Mouse (Mus musculus) lung, postnatal 4 days (tissue): Measurements from ENCODE around the gene Hist1h4m.
"Not testable (repeated sequence)": the region's sequence is repeated elsewhere in the genome, so short reads cannot be mapped to it uniquely, and the experiment has no call there.

ENCODE experiments used
- DNase-seq, 2 experiments: peaks; one replicate each; pipeline ENCODE4 v3.0.0; 2021

The Hist1h4m gene

GRCm38 (mm10) chr13:21811539-21811938, at the start of gene Hist1h4m:
Gene Hist1h4m, plus strand, starts transcription at chr13:21811746.
- DNase-seq = peak; percentile 52 to 62

DNA sequence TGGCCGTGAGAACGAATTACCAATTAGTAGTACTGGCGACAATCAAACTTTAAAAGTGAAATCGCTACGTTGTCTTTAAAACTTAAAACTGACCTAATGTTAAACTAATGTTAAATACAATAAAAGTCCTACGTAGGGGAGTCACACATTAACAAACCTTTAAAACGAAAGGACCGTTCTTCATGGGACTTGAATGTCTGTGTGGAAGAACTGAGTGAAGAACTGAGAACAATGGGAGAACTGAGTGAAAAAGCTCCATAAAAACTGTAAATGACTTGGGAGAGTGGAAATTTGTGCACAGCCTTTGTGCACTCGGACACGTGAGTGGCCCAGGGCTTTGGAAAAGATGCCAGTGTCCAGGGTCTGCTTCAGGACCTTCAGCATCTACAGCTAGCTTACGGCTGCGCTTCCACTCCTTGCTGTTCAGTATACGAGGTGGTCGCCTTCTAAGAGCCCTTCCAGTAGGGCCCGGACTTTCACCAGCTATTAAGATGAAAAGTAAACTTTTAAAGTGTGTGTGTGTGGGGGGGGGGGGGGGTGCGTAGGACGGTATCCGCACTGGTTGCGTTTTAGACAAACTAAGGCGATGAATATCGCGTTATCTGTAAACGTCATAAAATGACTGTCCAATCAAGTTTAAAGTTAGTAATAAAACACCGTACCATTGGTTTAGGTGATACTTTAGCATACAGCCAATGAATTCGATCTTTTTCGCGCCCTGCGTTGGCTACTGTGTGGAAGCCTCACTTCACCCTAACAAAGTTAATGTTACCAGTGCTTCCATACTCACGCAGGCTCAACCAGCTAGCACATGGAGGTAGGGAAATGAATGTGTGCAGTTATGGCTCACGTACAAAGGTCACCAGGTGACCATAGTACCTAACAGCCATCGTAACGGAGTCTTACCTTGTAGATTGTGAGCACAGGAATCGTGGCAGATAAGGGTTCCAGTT, 32.5 kb upstream of the Hist1h4m start:
- DNase-seq = peak; percentile 62 to 75

DNA sequence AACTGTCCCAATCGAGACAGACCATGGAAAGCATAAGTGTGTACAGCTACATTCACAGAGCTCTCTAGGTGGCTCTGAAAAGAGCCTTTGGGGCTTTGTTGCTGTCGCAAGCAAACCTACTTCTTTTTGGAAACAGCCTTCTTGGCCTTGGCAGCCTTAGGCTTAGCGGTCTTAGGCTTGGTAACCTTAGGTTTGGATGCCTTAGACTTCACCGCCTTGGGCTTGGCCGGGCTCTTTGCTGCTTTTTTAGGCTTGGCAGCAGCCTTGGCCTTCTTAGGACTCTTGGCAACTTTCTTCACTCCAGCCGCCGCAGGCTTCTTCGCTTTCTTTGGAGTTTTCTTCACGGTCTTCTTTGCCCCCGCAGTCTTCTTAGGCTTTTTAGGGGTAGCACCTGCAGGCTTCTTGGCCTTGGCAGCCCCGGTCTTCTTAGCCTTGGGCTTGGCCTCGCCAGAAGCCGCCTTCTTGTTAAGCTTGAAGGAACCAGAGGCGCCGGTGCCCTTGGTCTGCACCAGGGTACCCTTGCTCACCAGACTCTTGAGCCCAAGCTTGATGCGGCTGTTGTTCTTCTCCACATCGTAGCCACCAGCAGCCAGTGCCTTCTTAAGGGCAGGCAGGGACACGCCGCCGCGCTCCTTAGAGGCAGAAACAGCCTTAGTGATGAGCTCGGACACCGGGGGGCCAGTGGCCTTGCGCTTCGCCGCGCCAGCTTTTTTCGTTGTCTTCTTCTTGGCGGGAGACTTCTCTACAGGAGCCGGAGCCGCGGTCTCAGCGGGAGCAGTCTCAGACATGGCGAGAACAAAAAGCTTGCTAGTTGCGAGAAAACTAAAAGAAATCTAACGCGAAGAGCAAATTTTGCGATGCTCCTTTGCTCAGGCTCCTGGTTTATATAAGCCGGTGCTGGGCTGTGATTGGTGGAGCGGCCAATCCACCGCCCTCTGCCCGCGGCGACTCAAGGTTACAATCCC, 31.5 kb upstream of the Hist1h4m start, which contains the start of gene Hist1h1b:
TSS of gene Hist1h1b (minus strand) at position 859 of the 965 bp plus-strand sequence.
- peak; percentile 69 to 70 for DNase-seq

DNA sequence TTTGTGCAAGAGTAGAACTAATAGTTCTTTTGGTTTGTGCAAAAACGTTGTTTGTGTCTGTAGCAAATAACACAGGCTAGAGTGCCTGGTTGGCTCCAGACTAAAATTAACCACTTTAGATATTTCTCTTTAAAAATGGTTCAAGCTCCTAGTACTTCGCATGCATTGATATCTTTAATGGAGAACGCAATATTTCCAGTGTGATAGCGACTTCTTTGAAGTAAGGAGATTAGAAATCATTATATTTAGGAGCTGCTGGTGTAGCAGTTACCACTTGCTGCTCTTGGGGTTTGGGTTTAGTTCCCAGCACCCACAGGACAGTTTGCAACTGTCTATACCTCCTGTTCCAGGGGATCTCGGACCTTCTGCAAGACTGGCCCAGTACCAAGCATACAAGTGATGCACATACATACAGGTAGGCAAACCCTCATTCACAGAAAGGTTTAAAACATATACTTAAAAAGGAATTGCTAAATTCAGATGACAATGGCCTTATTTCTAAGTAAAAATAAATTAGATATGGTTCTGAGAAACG, 30.5 kb upstream of the Hist1h4m start:
- DNase-seq = no peak

DNA sequence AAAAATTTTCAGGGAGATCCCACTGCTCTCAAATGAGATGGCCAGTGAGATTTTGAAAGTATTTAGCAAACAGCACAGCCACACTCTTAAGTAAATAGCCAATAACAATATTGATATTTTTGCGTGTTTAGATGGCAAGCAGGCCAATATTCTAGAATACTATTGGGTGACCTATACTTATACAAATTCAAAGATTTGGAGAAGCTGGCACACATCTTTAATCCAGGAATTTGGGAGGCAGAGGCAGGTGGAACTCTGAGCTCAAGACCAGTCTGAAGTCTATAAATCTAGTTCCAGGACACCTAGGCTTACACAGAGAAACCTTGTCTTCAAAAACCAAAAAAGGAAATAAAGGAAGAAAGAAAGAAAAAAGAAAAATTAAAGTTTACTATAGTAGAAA, 29.9 kb upstream of the Hist1h4m start:
- no peak for DNase-seq

DNA sequence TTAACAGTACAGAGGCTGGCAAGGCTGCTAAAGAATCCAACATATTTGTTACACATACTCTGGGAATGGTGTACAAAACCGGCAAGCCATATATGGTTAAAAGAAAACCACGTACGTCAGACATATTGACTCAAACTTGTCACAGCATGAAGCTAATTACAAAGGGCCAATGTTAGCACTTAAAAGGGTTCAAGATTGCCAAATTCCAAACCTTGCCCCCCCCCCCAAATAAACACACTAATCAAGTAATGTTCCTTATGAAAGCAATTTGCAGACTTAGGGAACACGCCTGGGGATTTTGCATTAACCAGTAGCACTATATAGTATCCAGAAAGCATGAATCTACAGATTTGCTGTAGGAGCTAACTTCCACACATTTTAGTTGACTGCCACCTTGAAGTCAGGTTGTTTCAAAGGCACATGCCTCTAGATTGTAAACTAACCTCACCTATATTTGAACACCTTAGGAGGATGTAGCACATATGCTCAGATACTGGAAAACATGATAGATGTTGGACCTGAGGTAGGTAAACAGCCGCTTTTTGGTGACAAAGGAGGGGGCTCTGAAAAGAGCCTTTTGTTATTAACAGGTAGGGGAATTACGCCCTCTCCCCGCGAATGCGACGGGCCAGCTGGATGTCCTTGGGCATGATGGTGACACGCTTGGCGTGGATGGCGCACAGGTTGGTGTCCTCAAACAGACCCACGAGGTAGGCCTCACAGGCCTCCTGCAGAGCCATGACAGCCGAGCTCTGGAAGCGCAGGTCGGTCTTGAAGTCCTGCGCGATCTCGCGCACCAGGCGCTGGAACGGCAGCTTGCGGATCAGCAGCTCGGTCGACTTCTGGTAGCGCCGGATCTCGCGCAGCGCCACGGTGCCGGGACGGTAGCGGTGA, 28.9 kb upstream of the Hist1h4m start:
- DNase-seq = peak; percentile 23 to 24

- DNase-seq = peak; percentile 54 to 62
These were observed 28.3 kb upstream of the Hist1h4m start, which contains the start of gene Hist1h3i for GRCm38 (mm10) chr13:21783255-21783617. Gene Hist1h3i, minus strand, starts transcription at chr13:21783370.

DNA sequence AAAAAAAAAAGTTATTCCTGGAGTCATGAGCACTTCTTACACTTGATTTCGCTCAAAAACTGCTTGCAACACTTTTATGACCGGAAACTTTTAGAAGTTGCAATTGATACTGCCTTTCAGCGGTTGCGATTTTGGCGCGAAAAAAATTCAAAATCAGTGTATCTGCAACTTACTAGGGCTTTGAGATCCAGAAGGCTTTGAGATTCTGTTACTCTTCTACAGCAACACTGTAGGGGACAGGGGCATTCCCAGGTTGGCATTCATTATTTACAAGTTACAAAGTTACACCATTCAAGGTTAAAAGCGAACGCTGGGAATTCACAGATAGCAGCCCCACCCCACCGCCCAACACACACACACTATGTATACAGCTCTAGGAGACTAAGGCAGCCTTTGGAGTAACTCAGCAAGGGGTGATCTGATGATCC, 27.8 kb upstream of the Hist1h4m start:
- peak in 1 of 2 experiments; percentile 20 for DNase-seq

GRCm38 (mm10) chr13:21784311-21784710, 27.2 kb upstream of the Hist1h4m start:
- DNase-seq = no peak

DNA sequence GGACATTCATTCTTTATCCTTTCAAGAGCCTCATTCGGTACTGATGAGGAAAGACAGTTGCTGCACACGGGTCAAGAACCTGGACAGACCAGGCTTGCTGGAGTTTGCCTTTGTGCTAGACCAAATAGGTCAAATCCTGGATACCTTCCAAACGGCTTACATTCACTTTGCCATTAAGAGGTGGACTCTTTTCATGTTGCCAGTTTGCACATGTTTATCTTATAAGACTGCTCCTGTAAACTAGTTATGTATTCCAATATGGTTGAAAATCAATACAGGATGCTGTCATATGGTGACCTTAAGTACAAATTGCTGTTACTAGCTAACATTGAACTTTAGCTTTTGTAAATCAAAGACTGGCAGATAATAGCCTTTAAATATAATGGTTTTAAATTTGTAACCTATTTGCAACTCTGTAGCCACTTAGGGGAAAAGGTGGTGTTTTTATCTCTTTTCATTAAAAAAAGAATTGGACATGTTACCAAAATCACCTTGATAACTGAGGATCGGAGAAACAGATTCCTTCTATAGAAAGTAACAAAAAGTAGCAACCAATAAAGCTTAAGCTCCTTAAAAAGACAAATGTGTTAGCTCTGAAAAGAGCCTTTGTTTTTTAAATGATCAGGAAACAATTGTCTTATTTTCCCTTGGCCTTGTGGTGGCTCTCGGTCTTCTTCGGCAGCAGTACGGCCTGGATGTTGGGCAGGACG, 25.2 kb upstream of the Hist1h4m start:
- DNase-seq = no peak

- peak; percentile 90 for DNase-seq
These were observed 24.5 kb upstream of the Hist1h4m start, which contains the start of the genes Hist1h2an and Hist1h2bp for GRCm38 (mm10) chr13:21786899-21787629. Gene Hist1h2an, minus strand, starts transcription at chr13:21787218. Gene Hist1h2bp, plus strand, starts transcription at chr13:21787461.

- no peak for DNase-seq
These were observed 23.6 kb upstream of the Hist1h4m start for GRCm38 (mm10) chr13:21787760-21788593.

- DNase-seq = no peak
These were observed 21.6 kb upstream of the Hist1h4m start for GRCm38 (mm10) chr13:21789925-21790324.

GRCm38 (mm10) chr13:21790601-21791283, 20.8 kb upstream of the Hist1h4m start:
- no peak for DNase-seq

- DNase-seq = no peak
These were observed 16.0 kb upstream of the Hist1h4m start for GRCm38 (mm10) chr13:21795584-21795983.

- DNase-seq = not testable (repeated sequence)
These were observed 14.4 kb upstream of the Hist1h4m start for GRCm38 (mm10) chr13:21797163-21797562.

DNA sequence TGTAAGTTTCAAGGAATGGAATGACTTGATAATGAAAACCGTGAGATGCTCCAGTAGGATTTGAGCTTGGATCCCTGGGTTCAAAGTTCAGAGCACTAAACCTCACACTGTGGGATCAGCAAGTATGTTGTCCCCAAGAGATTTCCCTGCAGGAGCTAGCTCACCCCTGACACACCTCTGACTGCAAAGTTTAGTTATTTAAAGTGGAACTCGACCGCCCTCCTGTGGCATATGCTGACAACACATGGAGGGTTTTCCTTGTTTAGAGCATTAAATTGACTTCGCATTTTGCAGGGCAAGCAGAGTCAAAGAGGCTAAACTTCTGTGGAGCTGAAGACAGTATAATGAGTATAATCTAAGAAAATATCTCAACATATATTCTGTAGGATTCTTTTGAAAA, 8.5 kb upstream of the Hist1h4m start:
- DNase-seq = not testable (repeated sequence)

- DNase-seq = not testable (repeated sequence)
These were observed 1.5 kb upstream of the Hist1h4m start, which contains the start of the genes Hist1h2bq and Hist1h2ao for GRCm38 (mm10) chr13:21810073-21810472. Gene Hist1h2bq, minus strand, starts transcription at chr13:21810197. Gene Hist1h2ao, plus strand, starts transcription at chr13:21810465.
